Comparison of ENCODE assay signal across 22 mouse cellular contexts in the genomic region with DNA sequence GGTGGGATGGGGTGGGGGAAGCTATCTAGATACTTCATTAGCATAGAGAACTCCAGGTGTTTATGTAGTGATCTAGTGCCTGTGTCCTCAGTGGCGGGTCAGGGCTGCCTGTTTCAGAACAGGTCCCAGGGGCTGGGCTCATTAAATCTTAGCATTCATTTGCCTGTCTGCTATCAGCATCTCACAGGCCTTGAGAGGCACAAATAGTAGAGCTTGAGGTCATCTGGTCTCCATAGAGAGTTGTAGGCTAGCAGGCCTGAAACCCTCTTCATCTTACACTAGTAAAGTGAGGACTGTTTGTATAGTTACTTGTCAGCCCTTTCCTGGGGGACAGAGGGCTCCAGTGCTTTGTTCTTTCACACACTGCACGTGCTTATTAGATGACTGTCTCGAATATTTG.
A peak's percentile ranks its signal among the peaks of the same experiment; 100 is the strongest.
DNase-seq lines count a peak whose midpoint lies in the region; ATAC-seq and TF ChIP-seq lines count a peak whose summit lies in the region.
"Had no signal": no experiment of that assay in that cellular context is flagged by ENCODE, and none has a peak within 500 bp of the region (broad histone marks: within the 10 kb centered on the region; RNA-seq: fewer than 3 reads in every experiment).

No protein-coding gene starts in this region.

- whole genome bisulfite sequencing in heart, embryonic 13.5 days = 60% methylated on average over 3 of the region's 3 CpGs
- WGBS in heart, adult 2 months = 81% methylated on average over 3 of the region's 3 CpGs
- 73% methylated on average over 3 of the region's 3 CpGs for WGBS in midbrain, embryonic 10.5 days
- WGBS in midbrain, embryonic 16.5 days = 39% methylated on average over 3 of the region's 3 CpGs
- 62% methylated on average over 3 of the region's 3 CpGs for WGBS in limb, embryonic 10.5 days
- 40% methylated on average over 3 of the region's 3 CpGs for whole genome bisulfite sequencing in neural tube, embryonic 14.5 days

- no peaks in the 10 kb centered on the region for H3K36me3 ChIP-seq in heart, embryonic 13.5 days
- H3K36me3 ChIP-seq in heart, adult 2 months (ENCODE audit: control insufficient read depth, insufficient read depth, low read length) = no peaks in the 10 kb centered on the region
- peaks cover 17% of the 10 kb centered on the region for H3K36me3 ChIP-seq in midbrain, embryonic 10.5 days
- no peaks in the 10 kb centered on the region for H3K36me3 ChIP-seq in midbrain, embryonic 16.5 days (ENCODE audit: control insufficient read depth, insufficient read depth, low read length)
- peaks cover 20% of the 10 kb centered on the region; the same call in 1 of the 2 replicates for H3K36me3 ChIP-seq in limb, embryonic 10.5 days
- no peaks in the 10 kb centered on the region for H3K36me3 ChIP-seq in neural tube, embryonic 14.5 days (ENCODE audit: control insufficient read depth, insufficient read depth, low read length)
- H3K36me3 ChIP-seq: hindbrain, embryonic 15.5 days; neural tube, embryonic 13.5 days; stomach, embryonic 15.5 days had no signal

- TF ChIP-seq CTCF in heart, adult 2 months (IDR thresholded peaks at IDR 0.05) = no peak

- H3K9ac ChIP-seq in heart, embryonic 13.5 days = 0 out of 2 replicates have a peak overlapping the region, but pooled peaks have one; percentile 33
- no peak overlapping the region for H3K9ac ChIP-seq in heart, adult 2 months (ENCODE audit: low read depth, low read length)
- H3K9ac ChIP-seq in midbrain, embryonic 16.5 days (ENCODE audit: low read depth, low read length) = no peak overlapping the region
- H3K9ac ChIP-seq in neural tube, embryonic 14.5 days (replicated peaks; ENCODE audit: low read depth, low read length) = no peak overlapping the region
- H3K9ac ChIP-seq: hindbrain, embryonic 15.5 days; limb, embryonic 13.5 days; lung, embryonic 14.5 days; stomach, embryonic 15.5 days had no signal

- TF ChIP-seq POLR2A in heart, adult 2 months (IDR thresholded peaks at IDR 0.05; ENCODE audit: insufficient read depth, low read depth, low read length) = no peak

- no peaks in the 10 kb centered on the region for H3K27me3 ChIP-seq in heart, embryonic 13.5 days (replicated peaks)
- H3K27me3 ChIP-seq in heart, adult 2 months (ENCODE audit: control insufficient read depth, insufficient read depth, low read length) = no peaks in the 10 kb centered on the region
- H3K27me3 ChIP-seq in midbrain, embryonic 10.5 days (ENCODE audit: low read depth, poor library complexity, severe bottlenecking) = no peaks in the 10 kb centered on the region
- H3K27me3 ChIP-seq in midbrain, embryonic 16.5 days (ENCODE audit: control insufficient read depth, insufficient read depth, low read depth, low read length) = no peaks in the 10 kb centered on the region
- H3K27me3 ChIP-seq in limb, embryonic 10.5 days (ENCODE audit: low read depth, poor library complexity, severe bottlenecking) = no peaks in the 10 kb centered on the region
- no peaks in the 10 kb centered on the region for H3K27me3 ChIP-seq in neural tube, embryonic 14.5 days (ENCODE audit: control insufficient read depth, insufficient read depth, low read length)
- H3K27me3 ChIP-seq: hindbrain, embryonic 15.5 days; limb, embryonic 13.5 days; megakaryocyte, embryonic 14.5 days; neural tube, embryonic 13.5 days; stomach, embryonic 15.5 days had no signal

- no peaks in the 10 kb centered on the region for H3K9me3 ChIP-seq in heart, embryonic 13.5 days
- no peaks in the 10 kb centered on the region for H3K9me3 ChIP-seq in midbrain, embryonic 10.5 days (replicated peaks)
- H3K9me3 ChIP-seq in midbrain, embryonic 16.5 days (replicated peaks; ENCODE audit: control insufficient read depth, low read length, poor library complexity, severe bottlenecking) = no peaks in the 10 kb centered on the region
- H3K9me3 ChIP-seq in limb, embryonic 10.5 days (replicated peaks) = no peaks in the 10 kb centered on the region
- no peaks in the 10 kb centered on the region for H3K9me3 ChIP-seq in neural tube, embryonic 14.5 days (ENCODE audit: control insufficient read depth, low read length)
- H3K9me3 ChIP-seq: hindbrain, embryonic 15.5 days; limb, embryonic 13.5 days; megakaryocyte, embryonic 14.5 days; neural tube, embryonic 13.5 days; stomach, embryonic 15.5 days had no signal

- ATAC-seq in heart, embryonic 13.5 days (ENCODE audit: extremely low read depth, insufficient number of reproducible peaks, low FRiP score, low TSS enrichment) = no peak
- ATAC-seq in midbrain, embryonic 16.5 days = no peak
- ATAC-seq in neural tube, embryonic 14.5 days (ENCODE audit: low read depth) = no peak

- no peak overlapping the region for H3K4me3 ChIP-seq in heart, embryonic 13.5 days
- H3K4me3 ChIP-seq in heart, adult 2 months = no peak overlapping the region
- no peak overlapping the region for H3K4me3 ChIP-seq in midbrain, embryonic 10.5 days
- no peak overlapping the region for H3K4me3 ChIP-seq in midbrain, embryonic 16.5 days (ENCODE audit: low read depth, low read length)
- H3K4me3 ChIP-seq in limb, embryonic 10.5 days = no peak overlapping the region
- H3K4me3 ChIP-seq in neural tube, embryonic 14.5 days (ENCODE audit: low read depth, low read length) = no peak overlapping the region
- H3K4me3 ChIP-seq: erythroblast, embryonic 14.5 days; hindbrain, embryonic 15.5 days; limb, embryonic 13.5 days; megakaryocyte, embryonic 14.5 days; neural tube, embryonic 13.5 days; stomach, embryonic 15.5 days had no signal

- H3K4me2 ChIP-seq in heart, embryonic 13.5 days = no peak overlapping the region
- H3K4me2 ChIP-seq in midbrain, embryonic 16.5 days (ENCODE audit: low read length) = no peak overlapping the region
- no peak overlapping the region for H3K4me2 ChIP-seq in neural tube, embryonic 14.5 days (ENCODE audit: low read depth, low read length)
- H3K4me2 ChIP-seq: hindbrain, embryonic 15.5 days; limb, embryonic 13.5 days; lung, embryonic 14.5 days; neural tube, embryonic 13.5 days; stomach, embryonic 15.5 days had no signal

- no peaks in the 10 kb centered on the region for H3K79me2 ChIP-seq in heart, adult 2 months (replicated peaks; ENCODE audit: control insufficient read depth, insufficient read depth, low read length)

- TF ChIP-seq EP300 in heart, adult 2 months (IDR thresholded peaks at IDR 0.05; ENCODE audit: insufficient read depth, low read depth, low read length) = no peak

- intact Hi-C loops in heart, adult 2 months (cut with DNase I) = loop anchor here (5.0 to 10.0 kb wide), 3 partner anchors 82 to 509 kb away; a partner anchor contains a TSS
- intact Hi-C loops in left cerebral cortex, postnatal 4 days (cut with DNase I) = loop anchor here (2.0 to 10.0 kb wide), 2 partner anchors 79 to 183 kb away; a partner anchor contains a TSS

- H3K27ac ChIP-seq in heart, embryonic 13.5 days (replicated peaks) = peak overlapping the region; percentile 15; the same call in 1 of the 2 replicates
- H3K27ac ChIP-seq in heart, adult 2 months = no peak overlapping the region
- peak overlapping the region; percentile 76 for H3K27ac ChIP-seq in midbrain, embryonic 10.5 days (replicated peaks)
- no peak overlapping the region for H3K27ac ChIP-seq in midbrain, embryonic 16.5 days (ENCODE audit: low read length)
- 0 out of 2 replicates have a peak overlapping the region, but pooled peaks have one; percentile 44 for H3K27ac ChIP-seq in limb, embryonic 10.5 days
- 0 out of 2 replicates have a peak overlapping the region, but pooled peaks have one; percentile 4 for H3K27ac ChIP-seq in neural tube, embryonic 14.5 days (ENCODE audit: low read depth, low read length)
- H3K27ac ChIP-seq: limb, embryonic 13.5 days; stomach, embryonic 15.5 days had no signal

- H3K4me1 ChIP-seq in heart, embryonic 13.5 days = peaks cover 27% of the 10 kb centered on the region
- H3K4me1 ChIP-seq in heart, adult 2 months (ENCODE audit: control insufficient read depth, insufficient read depth, low read length) = peaks cover 2% of the 10 kb centered on the region
- H3K4me1 ChIP-seq in midbrain, embryonic 10.5 days = peaks cover 34% of the 10 kb centered on the region
- H3K4me1 ChIP-seq in midbrain, embryonic 16.5 days (ENCODE audit: control insufficient read depth, insufficient read depth, low read length) = peaks cover 13% of the 10 kb centered on the region
- H3K4me1 ChIP-seq in limb, embryonic 10.5 days = peaks cover 33% of the 10 kb centered on the region
- H3K4me1 ChIP-seq in neural tube, embryonic 14.5 days (ENCODE audit: control insufficient read depth, insufficient read depth, low read length) = no peaks in the 10 kb centered on the region

- DNase-seq in heart, adult 2 months = no peak
- no peak for DNase-seq in midbrain, embryonic 10.5 days (ENCODE audit: low spot score)
- DNase-seq in limb, embryonic 10.5 days (ENCODE audit: low spot score) = no peak
- no peak for DNase-seq in urinary bladder, postnatal 14 days (ENCODE audit: low spot score)
- DNase-seq in left cerebral cortex, postnatal 4 days = no peak
- DNase-seq: adrenal gland, postnatal 25 days; cerebellum, adult 9-10 months; gastrocnemius, postnatal 10 days; layer of hippocampus, postnatal 36 days; right cerebral cortex, adult 18-20 months; spleen, adult 18-20 months; thymus, postnatal 25 days had no signal

Comparison
In these comparisons a context has a peak if more than half of its experiments do, and no peak if none do; other contexts are left out.
1. H3K27ac ChIP-seq: peak in heart, embryonic 13.5 days (single experiment), midbrain, embryonic 10.5 days (single experiment), limb, embryonic 10.5 days (single experiment) and neural tube, embryonic 14.5 days (single experiment); none in heart, adult 2 months (single experiment) and midbrain, embryonic 16.5 days (single experiment).